Mouse (Mus musculus): Measurements from ENCODE around the gene Snx12. TPM values are rescaled to one million over a fixed set of nuclear protein-coding genes. Genes with fewer than 3 reads are reported as not detected.

The Snx12 gene
- polyA plus RNA-seq, 1 experiment = 46.3 TPM

- H3K27me3 ChIP-seq (ENCODE audit: control insufficient read depth, insufficient read depth, insufficient read length) = no peaks in the 10 kb centered on the region
- H3K79me2 ChIP-seq (ENCODE audit: control insufficient read depth, insufficient read depth) = no peaks in the 10 kb centered on the region
- no peaks in the 10 kb centered on the region for H3K36me3 ChIP-seq (ENCODE audit: control insufficient read depth, insufficient read depth)
- TF ChIP-seq CEBPB (IDR thresholded peaks at IDR 0.05; ENCODE audit: insufficient read depth, poor library complexity, severe bottlenecking) = 0 out of 2 replicates have a peak, but pooled peaks have one; percentile 58
- TF ChIP-seq TCF3 (IDR thresholded peaks at IDR 0.05; ENCODE audit: insufficient read length, low read depth) = no peak
- H3K4me3 ChIP-seq = no peak overlapping the region
- no peak overlapping the region for H3ac ChIP-seq (ENCODE audit: control insufficient read depth, insufficient read length)
- no peak overlapping the region for H3K4me2 ChIP-seq (ENCODE audit: low read depth)
These were observed 64.9 kb downstream of the Snx12 start for GRCm38 (mm10) chrX:101157488-101157887.

DNA sequence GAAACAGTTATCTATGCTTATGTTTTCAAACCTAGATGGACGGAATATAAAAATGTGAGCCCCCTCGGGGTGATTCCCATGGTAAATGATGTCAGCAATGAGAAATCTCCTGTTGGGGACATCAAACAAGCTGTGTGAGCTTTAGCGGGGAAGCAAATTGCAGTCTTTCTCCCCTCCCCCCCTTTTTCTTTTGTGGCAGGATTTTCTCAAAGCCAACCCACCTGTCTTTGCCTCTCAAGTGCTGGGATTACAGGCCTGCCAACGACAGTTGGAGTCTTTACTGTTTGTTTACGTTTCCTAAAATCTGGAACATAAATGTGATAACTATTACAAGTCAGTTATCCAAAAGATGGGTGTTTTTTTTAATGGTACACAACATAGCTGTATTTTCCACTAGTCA, 66.0 kb downstream of the Snx12 start:
- Histone ChIP-seq H3K27me3 (ENCODE audit: control insufficient read depth, insufficient read depth, insufficient read length) (no peaks in the 10 kb centered on the region), H3K36me3 (ENCODE audit: control insufficient read depth, insufficient read depth) (no peaks in the 10 kb centered on the region), H3K79me2 (ENCODE audit: control insufficient read depth, insufficient read depth) (no peaks in the 10 kb centered on the region), H3ac (ENCODE audit: control insufficient read depth, insufficient read length) (no peak overlapping the region), H3K4me3 (no peak overlapping the region), H3K4me2 (ENCODE audit: low read depth) (peak overlapping the region; percentile 38)
- TF ChIP-seq MYOG (IDR thresholded peaks at IDR 0.05; ENCODE audit: control insufficient read depth in 1 of 3, insufficient read depth in 1 of 3, insufficient read length in 2 of 3, low read depth in 2 of 3) (no peak), MYOD1 (IDR thresholded peaks at IDR 0.05; ENCODE audit: control insufficient read depth in 1 of 3, insufficient read length in 2 of 3, low read depth in 2 of 3) (peak in 2 of 3 experiments; percentile 71), MAX (IDR thresholded peaks at IDR 0.05; ENCODE audit: low read depth) (no peak)

- Histone ChIP-seq H3K4me3 (no peak overlapping the region), H3K4me2 (ENCODE audit: low read depth) (no peak overlapping the region), H3ac (ENCODE audit: control insufficient read depth, insufficient read length) (no peak overlapping the region), H3K27me3 (ENCODE audit: control insufficient read depth, insufficient read depth, insufficient read length) (no peaks in the 10 kb centered on the region), H3K36me3 (ENCODE audit: control insufficient read depth, insufficient read depth) (no peaks in the 10 kb centered on the region), H3K79me2 (ENCODE audit: control insufficient read depth, insufficient read depth) (no peaks in the 10 kb centered on the region)
- no peak for TF ChIP-seq CEBPB (IDR thresholded peaks at IDR 0.05; ENCODE audit: insufficient read depth, poor library complexity, severe bottlenecking)
- no peak for TF ChIP-seq MYOG (IDR thresholded peaks at IDR 0.05; ENCODE audit: control insufficient read depth in 1 of 3, insufficient read depth in 1 of 3, insufficient read length in 2 of 3, low read depth in 2 of 3)
- TF ChIP-seq USF1 (IDR thresholded peaks at IDR 0.05; ENCODE audit: low read depth) = no peak
- no peak for TF ChIP-seq E2F4 (IDR thresholded peaks at IDR 0.05; ENCODE audit: insufficient read depth)
These were observed 74.9 kb downstream of the Snx12 start for GRCm38 (mm10) chrX:101147506-101147905.

DNA sequence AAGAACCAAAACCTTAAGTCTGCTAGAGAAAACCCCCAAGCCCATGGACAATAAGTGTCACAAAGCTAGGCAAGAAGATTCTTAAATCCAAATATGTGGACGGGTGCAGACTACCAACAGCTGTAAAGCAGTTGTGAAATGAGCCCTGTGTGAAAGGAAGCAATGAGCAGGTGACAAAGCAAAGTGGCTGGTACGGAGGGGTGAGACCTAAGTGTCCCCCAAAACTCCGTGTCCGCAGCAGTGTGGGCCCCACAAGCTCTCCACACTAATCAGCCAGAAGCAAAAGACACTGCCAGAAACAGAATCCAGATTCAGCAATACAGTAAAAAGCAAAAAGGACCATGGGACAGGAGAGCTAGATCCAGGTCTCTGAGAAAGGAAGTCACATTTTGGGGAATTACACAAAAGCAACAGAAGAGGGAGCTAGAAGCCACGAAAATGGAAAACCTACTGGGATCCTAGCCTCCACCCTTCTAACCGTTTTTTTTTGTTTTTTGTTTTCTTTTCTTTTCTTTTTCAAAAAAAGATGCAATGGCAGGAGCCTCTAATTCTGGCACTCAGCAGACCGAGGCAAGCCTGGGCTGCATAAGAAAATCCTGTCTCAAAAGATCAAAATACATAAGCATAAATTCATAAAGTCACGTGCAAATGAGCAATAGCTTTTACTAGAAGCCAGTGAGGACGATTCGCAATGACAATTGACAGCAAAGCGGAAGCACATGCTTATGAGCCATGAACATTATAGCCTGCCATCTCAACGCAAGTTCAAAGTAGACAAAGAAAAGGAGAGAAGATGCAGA, 90.2 kb downstream of the Snx12 start:
- Histone ChIP-seq H3K79me2 (ENCODE audit: control insufficient read depth, insufficient read depth) (no peaks in the 10 kb centered on the region), H3ac (ENCODE audit: control insufficient read depth, insufficient read length) (no peak overlapping the region), H3K4me2 (ENCODE audit: low read depth) (peak overlapping the region; percentile 72), H3K4me3 (no peak overlapping the region), H3K27me3 (ENCODE audit: control insufficient read depth, insufficient read depth, insufficient read length) (no peaks in the 10 kb centered on the region), H3K36me3 (ENCODE audit: control insufficient read depth, insufficient read depth) (no peaks in the 10 kb centered on the region)
- TF ChIP-seq TCF12 (IDR thresholded peaks at IDR 0.05; ENCODE audit: insufficient read depth, poor library complexity, severe bottlenecking) = no peak
- no peak for TF ChIP-seq MYOD1 (IDR thresholded peaks at IDR 0.05; ENCODE audit: control insufficient read depth in 1 of 3, insufficient read length in 2 of 3, low read depth in 2 of 3)

DNA sequence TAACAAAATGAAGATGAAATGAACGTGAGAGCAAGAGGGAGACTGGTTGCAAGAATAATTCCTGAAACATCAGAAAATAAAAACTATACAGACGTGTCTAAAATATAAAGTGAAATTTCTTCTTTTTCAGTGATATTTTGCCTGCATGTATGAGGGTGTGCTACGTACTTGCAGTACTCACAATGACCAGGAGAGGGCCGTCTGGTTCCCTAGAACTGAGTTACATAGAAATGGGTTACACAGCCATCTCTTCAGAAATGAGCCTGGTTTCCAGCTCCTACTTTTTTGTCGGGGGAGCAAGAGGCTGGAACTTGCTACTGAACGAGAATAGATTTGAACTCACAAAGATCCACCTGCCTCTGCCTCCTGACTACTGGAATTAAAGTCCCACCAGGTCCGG, 91.4 kb downstream of the Snx12 start:
- Histone ChIP-seq H3ac (ENCODE audit: control insufficient read depth, insufficient read length) (no peak overlapping the region), H3K4me3 (no peak overlapping the region), H3K79me2 (ENCODE audit: control insufficient read depth, insufficient read depth) (no peaks in the 10 kb centered on the region), H3K4me2 (ENCODE audit: low read depth) (no peak overlapping the region), H3K36me3 (ENCODE audit: control insufficient read depth, insufficient read depth) (no peaks in the 10 kb centered on the region), H3K27me3 (ENCODE audit: control insufficient read depth, insufficient read depth, insufficient read length) (no peaks in the 10 kb centered on the region)
- TF ChIP-seq MYOD1 (IDR thresholded peaks at IDR 0.05; ENCODE audit: control insufficient read depth in 1 of 3, insufficient read length in 2 of 3, low read depth in 2 of 3) (no peak), SRF (IDR thresholded peaks at IDR 0.05; ENCODE audit: control insufficient read depth, insufficient read length, low read depth) (no peak), TCF12 (IDR thresholded peaks at IDR 0.05; ENCODE audit: insufficient read depth, poor library complexity, severe bottlenecking) (no peak), USF1 (IDR thresholded peaks at IDR 0.05; ENCODE audit: low read depth) (no peak), E2F4 (IDR thresholded peaks at IDR 0.05; ENCODE audit: insufficient read depth) (no peak), MAX (IDR thresholded peaks at IDR 0.05; ENCODE audit: low read depth) (no peak)

DNA sequence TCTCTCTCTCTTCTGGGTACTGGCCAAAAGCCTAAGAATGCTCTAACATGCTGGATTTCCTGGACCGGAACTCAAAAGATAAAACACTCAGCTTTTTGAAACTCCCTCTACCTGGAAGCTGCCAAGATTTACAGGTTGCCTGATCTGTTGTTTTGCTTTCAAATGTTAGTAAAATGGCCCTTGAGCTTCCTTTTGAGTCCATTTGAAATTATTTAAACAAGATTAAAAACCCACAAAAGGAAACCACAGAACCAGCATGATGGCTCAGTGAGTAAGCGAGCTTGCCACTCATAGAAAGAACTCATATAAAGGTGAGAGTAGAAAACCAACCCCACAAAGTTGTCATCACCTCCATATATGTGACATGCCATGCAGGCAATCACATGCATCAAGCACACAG, 93.8 kb downstream of the Snx12 start:
- H3K4me2 ChIP-seq (ENCODE audit: low read depth) = peak overlapping the region; percentile 8
- no peak for TF ChIP-seq USF1 (IDR thresholded peaks at IDR 0.05; ENCODE audit: low read depth)
- TF ChIP-seq MAX (IDR thresholded peaks at IDR 0.05; ENCODE audit: low read depth) = no peak
- no peak for TF ChIP-seq E2F4 (IDR thresholded peaks at IDR 0.05; ENCODE audit: insufficient read depth)
- no peak for TF ChIP-seq POLR2AphosphoS2 (IDR thresholded peaks at IDR 0.05; ENCODE audit: insufficient read length, low read depth)
- TF ChIP-seq TCF12 (IDR thresholded peaks at IDR 0.05; ENCODE audit: insufficient read depth, poor library complexity, severe bottlenecking) = no peak
- no peak for TF ChIP-seq SRF (IDR thresholded peaks at IDR 0.05; ENCODE audit: control insufficient read depth, insufficient read length, low read depth)
- TF ChIP-seq TCF3 (IDR thresholded peaks at IDR 0.05; ENCODE audit: insufficient read length, low read depth) = no peak
- TF ChIP-seq REST (IDR thresholded peaks at IDR 0.05; ENCODE audit: insufficient read depth, insufficient read length) = no peak
- no peak for TF ChIP-seq CEBPB (IDR thresholded peaks at IDR 0.05; ENCODE audit: insufficient read depth, poor library complexity, severe bottlenecking)
- no peak for TF ChIP-seq POLR2A (IDR thresholded peaks at IDR 0.05; ENCODE audit: insufficient read length, low read depth)
- TF ChIP-seq MYOG (IDR thresholded peaks at IDR 0.05; ENCODE audit: control insufficient read depth in 1 of 3, insufficient read depth in 1 of 3, insufficient read length in 2 of 3, low read depth in 2 of 3) = no peak
- no peak for TF ChIP-seq MYOD1 (IDR thresholded peaks at IDR 0.05; ENCODE audit: control insufficient read depth in 1 of 3, insufficient read length in 2 of 3, low read depth in 2 of 3)
- H3ac ChIP-seq (ENCODE audit: control insufficient read depth, insufficient read length) = no peak overlapping the region
- no peaks in the 10 kb centered on the region for H3K36me3 ChIP-seq (ENCODE audit: control insufficient read depth, insufficient read depth)
- H3K27me3 ChIP-seq (ENCODE audit: control insufficient read depth, insufficient read depth, insufficient read length) = no peaks in the 10 kb centered on the region
- no peak overlapping the region for H3K4me3 ChIP-seq
- no peaks in the 10 kb centered on the region for H3K79me2 ChIP-seq (ENCODE audit: control insufficient read depth, insufficient read depth)
